Mouse (Mus musculus): ENCODE measurements around the gene Crybg1. TPM values are rescaled to one million over a fixed set of nuclear protein-coding genes. Genes with fewer than 3 reads are reported as not detected.
"Not testable (repeated sequence)": the region's sequence is repeated elsewhere in the genome, so short reads cannot be mapped to it uniquely, and the experiment has no call there.

The Crybg1 gene
- polyA plus RNA-seq, 1 experiment from 2014 or later: 3.2 TPM

DNA sequence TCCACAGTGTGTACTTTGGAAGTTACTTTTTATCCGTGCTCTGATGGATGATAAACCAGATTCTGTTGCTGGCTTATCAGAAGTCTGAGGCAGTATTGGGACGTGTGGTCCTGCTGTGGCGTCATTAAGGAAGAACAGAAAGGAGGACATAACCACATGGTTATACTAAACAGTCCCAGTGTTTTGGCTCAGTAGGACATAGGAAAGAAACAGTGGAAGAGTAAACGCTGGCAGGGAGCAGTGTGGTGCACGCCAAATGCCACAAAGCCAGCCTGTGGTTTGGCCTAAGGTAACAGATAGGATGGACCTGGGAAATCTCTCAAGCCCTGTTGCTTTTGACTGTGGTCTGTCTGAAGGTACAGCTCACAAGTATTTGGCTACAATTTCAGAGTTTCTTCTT lies 220.1 kb downstream of the Crybg1 start:
- no peak overlapping the region for H3K9ac ChIP-seq (ENCODE audit: low read depth, low read length)
- TF ChIP-seq CTCF (IDR thresholded peaks at IDR 0.05; ENCODE audit: low read depth): no peak
- no peak overlapping the region for H3K4me3 ChIP-seq (replicated peaks; ENCODE audit: low read depth, low read length)
- no peaks in the 10 kb centered on the region for H3K36me3 ChIP-seq (ENCODE audit: insufficient read depth, low read length)
- 76% methylated on average over 5 of the region's 5 CpGs for WGBS
- H3K27me3 ChIP-seq (ENCODE audit: insufficient read depth, low read length): no peaks in the 10 kb centered on the region
- no peak overlapping the region for H3K27ac ChIP-seq
- no peaks in the 10 kb centered on the region for H3K4me1 ChIP-seq (replicated peaks; ENCODE audit: insufficient read depth, low read length)
- no peak overlapping the region for H3K4me2 ChIP-seq (ENCODE audit: low read length)
- DNase-seq (ENCODE audit: low spot score) (no peak), ATAC-seq (replicated peaks; ENCODE audit: low FRiP score, low read depth) (no peak)
- no peaks in the 10 kb centered on the region for H3K9me3 ChIP-seq (replicated peaks; ENCODE audit: low read length)

DNA sequence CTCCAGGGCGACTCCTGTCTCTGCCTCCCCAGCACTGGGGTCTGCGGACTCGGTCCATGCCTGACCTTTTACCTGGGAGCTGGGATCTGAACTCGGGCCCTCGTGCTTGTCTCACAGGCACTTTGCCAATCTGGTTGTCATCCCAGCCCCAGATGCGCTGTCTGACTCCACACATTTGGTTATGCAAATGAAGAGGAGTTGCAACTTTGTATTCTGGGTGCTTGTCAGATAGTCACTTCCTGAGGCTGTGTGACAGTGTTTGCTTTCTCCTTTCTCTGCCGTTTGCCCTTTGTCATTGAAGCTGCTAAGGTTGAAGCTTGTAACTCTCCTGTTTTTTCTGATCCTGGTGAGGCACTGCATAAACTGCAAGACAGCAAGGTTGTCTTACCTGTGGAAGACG lies 220.9 kb downstream of the Crybg1 start:
- H3K4me3 ChIP-seq (replicated peaks; ENCODE audit: low read depth, low read length): no peak overlapping the region

DNA sequence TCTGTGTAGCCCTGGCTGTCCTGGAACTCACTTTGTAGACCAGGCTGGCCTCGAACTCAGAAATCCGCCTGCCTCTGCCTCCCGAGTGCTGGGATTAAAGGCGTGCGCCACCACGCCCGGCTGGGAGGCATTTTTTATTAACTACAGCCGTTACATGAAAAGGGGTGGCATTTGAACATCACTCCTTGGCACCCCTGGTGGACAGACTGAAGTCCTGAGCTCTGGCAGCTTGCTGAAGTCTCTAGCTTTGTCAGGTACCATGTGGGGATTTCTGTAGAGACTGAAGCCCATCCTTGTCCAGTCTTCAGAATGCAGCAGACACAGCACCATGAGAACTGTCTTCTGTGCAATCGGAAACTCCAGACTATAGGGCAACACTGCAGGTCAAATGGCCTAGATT lies 222.9 kb downstream of the Crybg1 start:
- not testable (repeated sequence) for H3K4me3 ChIP-seq (replicated peaks; ENCODE audit: low read depth, low read length); H3K27me3 ChIP-seq (ENCODE audit: insufficient read depth, low read length); ATAC-seq (replicated peaks; ENCODE audit: low FRiP score, low read depth); H3K27ac ChIP-seq; H3K4me1 ChIP-seq (replicated peaks; ENCODE audit: insufficient read depth, low read length); H3K36me3 ChIP-seq (ENCODE audit: insufficient read depth, low read length); H3K9me3 ChIP-seq (replicated peaks; ENCODE audit: low read length); DNase-seq (ENCODE audit: low spot score); H3K9ac ChIP-seq (ENCODE audit: low read depth, low read length); H3K4me2 ChIP-seq (ENCODE audit: low read length)
- WGBS: 90% methylated on average over 8 of the region's 9 CpGs
- 0 out of 2 replicates have a peak, but pooled peaks have one; percentile 19 for TF ChIP-seq CTCF (IDR thresholded peaks at IDR 0.05; ENCODE audit: low read depth)

More for the DNA sequence above, 220.9 kb downstream of the Crybg1 start:
- Histone ChIP-seq H3K4me2 (ENCODE audit: low read length) (no peak overlapping the region), H3K9ac (ENCODE audit: low read depth, low read length) (no peak overlapping the region), H3K36me3 (ENCODE audit: insufficient read depth, low read length) (no peaks in the 10 kb centered on the region), H3K4me1 (replicated peaks; ENCODE audit: insufficient read depth, low read length) (no peaks in the 10 kb centered on the region), H3K27me3 (ENCODE audit: insufficient read depth, low read length) (no peaks in the 10 kb centered on the region), H3K9me3 (replicated peaks; ENCODE audit: low read length) (no peaks in the 10 kb centered on the region), H3K27ac (no peak overlapping the region)
- 81% methylated on average over 8 of the region's 8 CpGs for WGBS
- no peak for ATAC-seq (replicated peaks; ENCODE audit: low FRiP score, low read depth)
- no peak for TF ChIP-seq CTCF (IDR thresholded peaks at IDR 0.05; ENCODE audit: low read depth)
- DNase-seq (ENCODE audit: low spot score): no peak

DNA sequence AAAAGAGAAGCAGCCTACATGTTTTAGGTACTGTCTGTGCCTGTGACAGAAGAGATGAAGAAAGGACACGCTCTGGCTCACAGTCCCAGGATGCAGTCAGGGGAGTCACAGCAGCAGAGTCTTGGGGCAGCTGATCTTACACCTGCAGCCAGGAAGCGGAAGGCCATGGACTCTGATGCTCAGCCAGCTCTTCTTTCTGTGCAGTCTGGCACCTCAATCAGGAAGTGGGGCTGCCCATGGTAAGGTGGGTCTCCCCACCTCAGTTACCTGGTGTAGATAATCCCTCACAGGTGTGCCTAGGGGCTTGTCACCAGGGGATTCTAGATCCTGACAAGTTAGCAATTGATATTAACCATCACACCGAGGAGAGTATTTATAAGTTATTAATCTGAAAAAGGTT lies 225.6 kb downstream of the Crybg1 start:
- Histone ChIP-seq H3K4me2 (ENCODE audit: low read length) (no peak overlapping the region), H3K9ac (ENCODE audit: low read depth, low read length) (no peak overlapping the region), H3K9me3 (replicated peaks; ENCODE audit: low read length) (no peaks in the 10 kb centered on the region), H3K4me3 (replicated peaks; ENCODE audit: low read depth, low read length) (no peak overlapping the region), H3K27me3 (ENCODE audit: insufficient read depth, low read length) (no peaks in the 10 kb centered on the region), H3K4me1 (replicated peaks; ENCODE audit: insufficient read depth, low read length) (no peaks in the 10 kb centered on the region), H3K36me3 (ENCODE audit: insufficient read depth, low read length) (no peaks in the 10 kb centered on the region), H3K27ac (no peak overlapping the region)
- ATAC-seq (replicated peaks; ENCODE audit: low FRiP score, low read depth) (no peak), DNase-seq (ENCODE audit: low spot score) (no peak)
- WGBS: 94% methylated on average over 3 of the region's 3 CpGs
- TF ChIP-seq CTCF (IDR thresholded peaks at IDR 0.05; ENCODE audit: low read depth): no peak

DNA sequence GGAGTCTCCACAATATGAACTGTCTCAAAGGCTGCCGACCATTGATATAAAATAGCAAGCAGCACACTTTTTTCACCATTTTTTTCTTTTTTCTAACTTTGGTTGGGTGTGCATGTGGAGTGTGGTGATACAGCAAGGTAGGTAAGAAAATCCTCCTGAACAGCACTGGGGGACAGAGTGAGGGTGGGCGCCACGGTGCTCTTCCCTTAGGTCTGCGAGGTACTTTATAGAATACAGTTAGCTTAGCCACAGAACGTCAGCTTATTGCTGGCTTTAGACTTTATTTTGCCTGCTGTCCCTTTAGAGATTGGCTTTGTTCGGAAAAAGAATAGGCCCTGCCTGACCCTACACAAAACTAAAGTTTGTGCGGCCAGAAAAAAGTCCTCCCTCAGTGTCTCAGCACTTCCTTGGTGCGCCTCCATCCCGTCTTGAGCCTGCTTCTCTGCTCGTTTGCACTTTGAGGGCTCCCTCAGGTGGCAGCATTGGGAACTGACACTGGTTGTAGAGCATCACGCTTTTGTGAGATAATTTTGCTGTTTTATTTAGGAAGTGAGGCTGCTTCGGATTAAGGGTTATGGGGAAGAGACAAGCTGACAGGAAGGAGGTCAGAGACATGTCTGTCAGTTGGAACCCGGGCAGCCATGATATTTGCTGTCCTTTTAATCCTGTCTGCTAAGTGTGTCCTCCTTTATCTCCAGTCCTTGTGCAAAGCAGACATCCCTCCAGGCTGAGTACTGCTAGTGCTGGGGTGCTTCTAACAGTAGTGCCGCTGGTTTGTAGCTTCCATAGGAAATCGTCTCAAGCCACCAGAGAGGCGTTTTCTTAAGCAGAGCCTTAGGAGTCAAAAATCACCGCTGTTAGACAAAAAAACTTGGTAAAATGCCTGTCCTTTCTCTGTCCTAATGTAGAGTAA lies 229.7 kb downstream of the Crybg1 start:
- Histone ChIP-seq H3K4me2 (ENCODE audit: low read length) (no peak overlapping the region), H3K9ac (ENCODE audit: low read depth, low read length) (no peak overlapping the region), H3K9me3 (replicated peaks; ENCODE audit: low read length) (no peaks in the 10 kb centered on the region), H3K27ac (no peak overlapping the region), H3K4me3 (replicated peaks; ENCODE audit: low read depth, low read length) (no peak overlapping the region), H3K36me3 (ENCODE audit: insufficient read depth, low read length) (no peaks in the 10 kb centered on the region), H3K27me3 (ENCODE audit: insufficient read depth, low read length) (no peaks in the 10 kb centered on the region), H3K4me1 (replicated peaks; ENCODE audit: insufficient read depth, low read length) (no peaks in the 10 kb centered on the region)
- DNase-seq (ENCODE audit: low spot score): peak; percentile 90
- TF ChIP-seq CTCF (IDR thresholded peaks at IDR 0.05; ENCODE audit: low read depth): peak; percentile 95
- ATAC-seq (replicated peaks; ENCODE audit: low FRiP score, low read depth): no peak; the same call in 1 of the 2 replicates
- WGBS: 41% methylated on average over 17 of the region's 17 CpGs

DNA sequence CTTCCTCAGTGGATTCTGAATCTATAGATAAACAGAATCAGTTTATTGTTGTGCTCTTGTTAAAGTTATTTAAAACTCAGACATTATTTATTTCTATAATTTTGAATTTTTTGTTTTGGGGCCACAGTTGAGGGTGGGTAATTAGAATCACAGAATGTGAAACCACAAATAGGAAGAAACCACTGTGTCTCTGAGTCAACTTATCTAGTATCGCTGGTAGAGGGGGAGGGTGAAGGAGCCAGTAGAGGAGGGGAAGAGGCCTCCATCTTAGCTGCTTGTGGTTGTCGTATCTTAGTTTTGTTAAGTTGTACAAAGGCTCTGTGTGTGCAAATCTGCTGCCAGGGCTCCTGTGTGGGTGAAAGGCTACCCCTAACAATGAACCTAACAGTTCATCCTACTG lies 231.9 kb downstream of the Crybg1 start:
- Histone ChIP-seq H3K36me3 (ENCODE audit: insufficient read depth, low read length) (no peaks in the 10 kb centered on the region), H3K9ac (ENCODE audit: low read depth, low read length) (no peak overlapping the region), H3K4me2 (ENCODE audit: low read length) (no peak overlapping the region), H3K27me3 (ENCODE audit: insufficient read depth, low read length) (no peaks in the 10 kb centered on the region), H3K27ac (no peak overlapping the region), H3K4me3 (replicated peaks; ENCODE audit: low read depth, low read length) (no peak overlapping the region), H3K4me1 (replicated peaks; ENCODE audit: insufficient read depth, low read length) (no peaks in the 10 kb centered on the region), H3K9me3 (replicated peaks; ENCODE audit: low read length) (no peaks in the 10 kb centered on the region)
- WGBS: 84% methylated on average over 2 of the region's 2 CpGs
- no peak for TF ChIP-seq CTCF (IDR thresholded peaks at IDR 0.05; ENCODE audit: low read depth)
- no peak for ATAC-seq (replicated peaks; ENCODE audit: low FRiP score, low read depth)
- DNase-seq (ENCODE audit: low spot score): no peak
